Mouse (Mus musculus) erythroblast, adult 5-6 weeks (primary cell): ENCODE results near the gene Megf11. TPM values are rescaled to one million over a fixed set of nuclear protein-coding genes. Genes with fewer than 3 reads are reported as not detected.

Experiments
- ATAC-seq: replicated peaks from 2 replicates; pipeline ENCODE4 v1.8.0; 2016; ENCODE audit warnings: moderate number of reproducible peaks, mild to moderate bottlenecking, moderate TSS enrichment, inconsistent platforms; ENCODE audit not compliant: poor library complexity, low FRiP score, severe bottlenecking
- total RNA-seq, 2 experiments: library from RNA; stranded (forward) in 1 of 2; stranded (reverse) in 1 of 2; fragments of 150-400 nt in 1 of 2; fragments of 200-764, 138-1000 nt in 1 of 2; gene quantifications; 2 replicates each; pipeline versions ENCODE4 v1.2.3 to v1.2.4; 2015 to 2017; ENCODE audit warnings: low replicate concordance in 2 of 2

The Megf11 gene
- total RNA-seq, 2 experiments from 2014 or later, result not detected

GRCm38 (mm10) chr9:64389576-64390292 lies 4.3 kb downstream of the Megf11 start:
- no peak for ATAC-seq

GRCm38 (mm10) chr9:64393914-64394596 lies 8.6 kb downstream of the Megf11 start:
- 0 out of 2 replicates have a peak, but pooled peaks have one; percentile 45 for ATAC-seq

DNA sequence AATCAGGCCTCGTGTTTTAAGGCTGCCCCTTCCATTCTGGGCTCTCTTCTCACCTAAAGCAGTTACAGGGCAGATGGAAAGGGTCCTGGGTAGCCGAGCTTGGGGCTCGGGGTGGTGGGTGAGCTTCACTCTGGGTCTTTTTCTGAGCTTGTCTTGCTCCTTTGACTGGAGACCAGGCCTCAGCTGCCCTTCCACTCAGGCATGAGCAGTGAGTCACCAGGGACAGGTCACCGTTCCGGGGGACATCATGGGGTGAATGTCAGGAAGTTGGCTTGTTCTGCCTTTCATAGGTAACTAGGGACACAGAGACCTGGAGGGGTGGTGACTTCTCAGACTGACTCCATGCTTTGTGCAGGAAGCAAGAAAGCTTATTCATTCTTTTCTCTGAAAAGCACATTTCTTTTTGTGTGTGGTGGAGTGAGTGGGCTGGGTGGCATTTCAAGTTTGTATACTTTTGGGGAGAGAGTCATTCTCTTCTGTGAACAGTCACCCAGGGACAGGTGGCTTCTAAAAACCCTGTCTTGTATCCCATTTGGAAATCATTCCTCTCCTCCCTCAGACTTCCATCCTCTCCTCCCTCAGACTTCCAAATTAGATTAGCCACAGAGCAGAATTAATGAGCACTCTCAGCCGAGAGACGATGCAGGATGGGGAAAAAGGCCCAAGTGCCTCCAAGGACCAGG lies 10.0 kb downstream of the Megf11 start:
- no peak for ATAC-seq

DNA sequence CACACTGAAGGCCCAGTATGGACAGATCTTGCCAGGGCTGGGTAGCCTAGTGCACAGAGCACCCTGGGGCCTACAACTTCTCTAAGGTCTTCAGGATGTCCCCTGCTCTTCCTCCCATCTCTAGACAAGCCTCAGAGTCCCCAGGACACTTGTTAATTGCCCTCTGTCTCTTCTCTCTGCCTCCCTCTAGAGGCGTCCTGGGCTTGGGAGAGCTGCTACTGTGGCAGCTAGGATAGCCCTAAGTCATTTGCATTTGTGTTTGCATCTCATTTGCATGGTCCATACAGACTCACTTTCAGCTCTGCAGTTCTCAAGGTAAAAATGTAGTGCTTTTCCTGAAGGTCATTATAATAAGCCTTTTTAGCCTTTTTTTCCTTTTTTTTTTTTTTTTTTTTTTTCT lies 11.7 kb downstream of the Megf11 start:
- ATAC-seq, result 0 out of 2 replicates have a peak, but pooled peaks have one; percentile 10

GRCm38 (mm10) chr9:64399121-64399520 lies 13.7 kb downstream of the Megf11 start:
- no peak for ATAC-seq

- ATAC-seq, result no peak
Observed at GRCm38 (mm10) chr9:64402141-64402540, 16.7 kb downstream of the Megf11 start.

- ATAC-seq, result no peak
Observed at GRCm38 (mm10) chr9:64406841-64407240, 21.4 kb downstream of the Megf11 start.

GRCm38 (mm10) chr9:64407390-64407970 lies 22.1 kb downstream of the Megf11 start:
- ATAC-seq, result no peak

- ATAC-seq, result no peak
Observed at GRCm38 (mm10) chr9:64408821-64409220, 23.4 kb downstream of the Megf11 start.

GRCm38 (mm10) chr9:64420471-64420870 lies 35.0 kb downstream of the Megf11 start:
- no peak for ATAC-seq

DNA sequence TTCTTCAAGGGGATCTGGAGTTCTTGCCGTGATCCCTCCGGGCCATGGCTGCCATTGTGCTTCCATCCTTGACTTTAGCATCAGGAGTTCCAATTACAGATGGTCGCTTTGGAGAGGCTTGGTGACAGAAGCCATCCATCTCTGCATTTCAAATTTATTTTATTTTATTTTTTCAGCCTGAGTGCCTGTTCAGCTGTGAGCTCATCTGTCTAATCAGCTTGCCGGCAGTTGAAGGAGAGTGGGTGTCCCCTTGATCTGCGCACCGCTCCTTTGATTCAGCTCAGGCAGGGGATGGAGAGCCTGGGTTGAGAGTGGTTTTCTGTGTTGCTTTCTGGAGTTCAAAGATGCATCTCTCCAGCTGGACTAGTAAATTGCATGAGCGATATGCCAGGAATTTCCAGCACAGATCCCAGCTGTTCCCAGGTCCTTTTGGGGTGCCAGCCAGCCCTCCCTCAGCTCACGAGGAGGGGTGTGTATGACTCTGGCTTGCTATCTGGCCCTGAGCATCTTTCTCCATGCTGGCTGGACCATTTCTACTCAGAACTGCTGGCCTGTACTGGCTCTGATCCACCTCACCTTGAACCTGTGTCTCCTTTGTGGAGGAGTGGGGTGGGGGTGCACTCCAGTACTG lies 36.7 kb downstream of the Megf11 start:
- ATAC-seq, result no peak

DNA sequence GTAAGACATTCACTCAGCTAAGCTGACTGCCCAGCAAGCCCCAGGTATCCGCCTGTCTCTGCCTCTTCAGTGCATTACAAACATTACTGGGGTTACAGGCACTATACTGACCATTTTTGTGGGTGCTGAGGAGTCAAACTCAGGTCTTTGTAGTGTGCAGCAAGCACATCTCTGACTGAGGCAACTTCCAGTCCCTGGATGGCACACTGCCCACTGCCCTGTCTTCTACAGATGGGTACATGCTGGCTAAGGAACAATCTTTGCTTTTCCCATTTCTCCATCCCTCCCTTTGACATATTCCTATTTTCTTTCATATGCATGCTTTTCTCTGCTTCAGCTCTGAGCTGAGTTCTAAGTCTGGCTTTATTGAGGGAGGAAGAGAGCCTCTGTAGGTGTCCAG lies 38.5 kb downstream of the Megf11 start:
- no peak for ATAC-seq

GRCm38 (mm10) chr9:64436121-64436520 lies 50.7 kb downstream of the Megf11 start:
- ATAC-seq, result no peak

DNA sequence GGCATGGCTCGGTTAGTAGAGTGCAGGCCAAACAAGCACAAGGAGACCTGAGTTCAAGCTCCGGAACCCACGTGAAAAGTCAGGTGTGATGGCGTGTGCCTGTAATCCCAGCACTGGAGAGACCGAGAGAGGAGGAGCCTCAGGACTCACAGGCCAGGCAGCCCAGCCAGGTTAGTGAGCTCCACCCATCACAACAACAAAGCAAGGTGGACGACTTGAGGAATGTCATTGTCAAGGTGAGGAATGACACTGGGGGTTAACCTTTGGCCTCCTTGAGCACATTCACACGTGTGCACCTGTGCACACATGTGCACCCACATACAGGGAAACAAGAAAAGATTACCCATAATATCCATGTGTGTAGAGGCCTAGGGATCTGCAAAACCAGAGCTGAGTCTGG lies 54.7 kb downstream of the Megf11 start:
- no peak for ATAC-seq

DNA sequence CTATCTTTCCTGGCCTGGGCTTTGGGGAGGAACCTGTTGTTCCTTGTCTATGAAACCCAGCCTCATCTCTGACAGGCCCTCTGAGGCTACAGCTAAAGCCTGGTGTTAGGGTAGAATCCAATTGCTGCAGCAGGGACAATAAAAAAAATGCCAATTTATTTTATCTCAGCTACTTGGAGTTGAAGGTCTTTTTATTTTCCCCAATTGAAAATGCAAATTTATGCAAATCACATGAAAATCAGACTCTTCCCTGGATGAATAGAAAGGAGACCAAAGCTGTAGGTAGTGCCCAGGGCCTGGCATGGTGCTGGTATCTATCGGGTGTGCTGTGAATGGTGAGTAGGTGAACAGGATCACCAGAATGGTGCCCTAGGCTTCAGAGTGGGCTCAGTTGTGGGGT lies 60.6 kb downstream of the Megf11 start:
- no peak for ATAC-seq

GRCm38 (mm10) chr9:64447070-64447469 lies 61.6 kb downstream of the Megf11 start:
- no peak for ATAC-seq

DNA sequence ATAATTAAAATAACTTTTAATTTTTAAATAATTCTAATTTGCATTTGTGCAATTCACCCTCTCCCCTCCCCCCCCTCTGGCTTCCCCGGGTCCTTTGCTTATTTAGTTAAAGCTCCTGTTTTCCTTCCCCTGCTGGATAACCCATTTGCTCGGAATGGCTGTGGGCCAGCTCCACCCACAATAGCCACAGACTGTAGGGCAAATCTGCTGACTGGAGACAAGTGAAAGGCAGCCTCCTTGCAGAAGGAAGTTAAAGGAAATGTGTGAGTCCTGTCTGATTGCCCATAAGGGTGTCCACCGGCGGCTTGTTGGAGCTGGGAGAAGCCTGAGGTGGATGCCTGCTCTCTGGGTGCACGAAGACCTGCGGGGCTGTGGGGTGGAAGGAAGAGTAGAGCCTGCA lies 62.1 kb downstream of the Megf11 start:
- ATAC-seq, result no peak

DNA sequence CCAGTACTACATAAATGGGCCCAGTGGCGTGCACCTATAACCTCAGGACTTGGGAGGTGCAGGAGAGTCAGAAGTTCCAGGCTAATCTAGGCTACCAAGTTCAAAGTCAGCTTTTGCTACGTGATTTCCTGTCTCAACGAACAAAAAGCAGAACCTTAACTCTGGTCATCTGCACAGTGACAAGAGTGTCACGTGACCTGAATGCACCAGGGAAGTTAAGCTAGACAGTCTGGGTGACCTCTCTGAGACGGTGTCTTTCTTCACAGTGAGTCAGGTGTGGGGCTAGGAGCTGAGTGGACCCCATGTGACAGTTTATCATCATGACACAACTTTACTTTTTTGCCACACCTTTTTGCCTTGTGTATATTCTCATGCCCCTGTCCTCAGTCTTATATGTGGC lies 67.3 kb downstream of the Megf11 start:
- ATAC-seq, result no peak

DNA sequence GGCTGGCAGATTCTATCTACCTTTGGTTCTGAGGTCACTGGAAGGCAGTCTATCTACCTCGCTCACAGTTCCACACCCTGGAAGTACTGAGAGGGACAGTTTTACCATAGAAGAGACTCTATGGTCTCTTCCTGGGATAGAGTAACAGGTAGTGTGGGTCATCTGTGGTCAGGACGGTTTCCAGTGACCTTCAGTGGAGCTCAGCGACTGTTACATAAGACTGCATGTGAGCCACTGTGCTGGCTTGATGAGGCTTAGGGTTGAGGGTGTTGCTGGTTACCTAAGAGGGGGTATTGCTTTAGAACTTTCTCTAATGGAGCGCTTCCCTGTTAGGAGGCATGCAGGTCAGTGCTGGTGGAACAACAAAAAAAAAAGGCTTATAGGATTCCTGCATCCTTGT lies 68.8 kb downstream of the Megf11 start:
- no peak for ATAC-seq

- no peak for ATAC-seq
Observed at GRCm38 (mm10) chr9:64455910-64456309, 70.5 kb downstream of the Megf11 start.
